Mouse (Mus musculus) spleen, adult 2 months (tissue): ENCODE results near the gene H2-Ab1. TPM values are rescaled to one million over a fixed set of nuclear protein-coding genes. Genes with fewer than 3 reads are reported as not detected.
"Not testable (repeated sequence)": the region's sequence is repeated elsewhere in the genome, so short reads cannot be mapped to it uniquely, and the experiment has no call there.

Experiments used
- DNase-seq, 2 experiments: peaks; one replicate each; pipeline versions ENCODE4 v3.0.0 to v3.0.0-alpha.2; 2012 to 2021; ENCODE audit warnings: low spot score in 2 of 2, low read depth in 1 of 2
- H3K27ac ChIP-seq: fragments of 200-500 bp; 2 replicates; pipeline ENCODE4 v1.5.1; 2012; ENCODE audit warnings: low read length, inconsistent platforms; ENCODE audit not compliant: insufficient read depth
- H3K27me3 ChIP-seq: fragments of 200-500 bp; 2 replicates; pipeline ENCODE4 v1.6.1; 2012; ENCODE audit warnings: mild to moderate bottlenecking, moderate library complexity, low read length, inconsistent platforms; ENCODE audit not compliant: control insufficient read depth, insufficient read depth
- H3K36me3 ChIP-seq: fragments of 200-500 bp; 2 replicates; pipeline ENCODE4 v1.6.1; 2012; ENCODE audit warnings: mild to moderate bottlenecking, low read length, inconsistent platforms; ENCODE audit not compliant: control insufficient read depth, insufficient read depth
- H3K4me1 ChIP-seq: fragments of 200-500 bp; 2 replicates; pipeline ENCODE4 v1.6.1; 2011; ENCODE audit warnings: inconsistent platforms; ENCODE audit not compliant: control insufficient read depth, insufficient read depth, insufficient read length
- H3K4me3 ChIP-seq: fragments of 200-500 bp; 2 replicates; pipeline ENCODE4 v1.5.1; 2011; ENCODE audit warnings: mild to moderate bottlenecking, inconsistent platforms; ENCODE audit not compliant: insufficient read depth, insufficient read length; ENCODE audit errors: extremely low read depth
- CTCF ChIP-seq: fragments of 200-500 bp; IDR thresholded peaks from 2 replicates; pipeline ENCODE4 v1.5.1; 2011; ENCODE audit warnings: mild to moderate bottlenecking, inconsistent platforms; ENCODE audit not compliant: insufficient read depth, insufficient read length, insufficient replicate concordance; ENCODE audit errors: extremely low read depth
- POLR2A ChIP-seq: fragments of 200-500 bp; IDR thresholded peaks from 2 replicates; pipeline ENCODE4 v1.6.1; 2011; ENCODE audit warnings: low read depth, low read length, inconsistent platforms
- WGBS: fragments of 180-500 bp; shearing (Covaris S2); methylation state at CpG from one replicate; pipeline ENCODE4 v1.1.7; 2018; 5-methylcytosine and 5-hydroxymethylcytosine counted together
- polyA plus RNA-seq: library from polyadenylated mRNA; depleted of rRNA; stranded (reverse); fragments of >200 nt; gene quantifications from 2 replicates; pipeline ENCODE4 v1.2.3, GENCODE M21; 2012

The H2-Ab1 gene
- polyA plus RNA-seq, 1 experiment = 5,504 TPM

DNA sequence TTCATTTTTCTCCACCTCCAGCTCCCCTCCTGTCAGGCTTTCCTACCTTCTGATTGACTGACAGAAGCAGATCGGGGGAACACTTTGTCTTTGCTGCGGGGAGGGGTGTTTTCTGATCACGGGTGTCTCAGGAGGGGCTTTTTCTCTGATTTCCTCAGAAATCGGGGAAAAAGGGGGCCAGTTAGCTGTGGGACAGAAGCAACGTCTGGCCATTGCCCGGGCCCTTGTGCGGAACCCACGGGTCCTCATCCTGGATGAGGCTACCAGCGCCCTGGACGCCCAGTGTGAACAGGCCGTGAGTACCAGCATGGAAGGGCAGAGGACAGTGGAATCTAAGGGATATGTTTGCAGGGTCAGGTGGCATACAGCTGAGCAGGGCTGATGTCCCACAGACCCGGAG, 42.3 kb upstream of the H2-Ab1 start:
- WGBS = 93% methylated on average over 12 of the region's 12 CpGs

DNA sequence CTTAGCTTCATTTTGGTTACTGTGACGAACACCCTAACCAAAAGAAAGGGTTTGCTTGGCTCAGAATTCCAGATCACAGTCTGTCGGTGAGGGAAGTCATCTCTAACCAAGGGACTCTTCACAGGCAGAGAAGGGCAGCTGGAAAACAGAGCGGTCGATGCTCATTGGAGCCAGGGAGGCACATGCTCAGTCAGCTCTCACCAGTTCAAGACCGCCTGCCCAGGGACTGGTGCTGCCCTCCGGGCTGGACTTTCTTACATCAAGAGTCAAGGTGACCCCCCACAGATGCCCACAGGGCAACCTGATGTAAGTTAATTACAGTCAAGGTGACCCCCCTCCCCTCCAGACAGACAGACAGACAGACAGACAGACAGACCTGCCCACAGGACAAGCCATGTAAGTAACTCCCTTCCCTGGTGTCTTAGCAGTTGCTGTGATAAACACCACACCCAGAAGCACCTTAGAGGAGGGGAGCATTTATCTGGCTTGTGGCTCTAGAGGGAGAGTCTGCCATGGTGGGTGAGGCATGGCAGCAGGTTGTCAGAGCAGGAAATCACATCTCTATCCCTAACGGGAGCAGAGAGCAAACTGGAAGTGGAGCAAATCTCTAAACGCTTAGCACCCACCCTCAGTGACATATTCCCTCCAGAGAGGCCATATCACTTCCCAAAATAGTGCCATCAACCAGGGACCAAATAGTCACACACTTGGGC, 40.1 kb upstream of the H2-Ab1 start:
- peak in 1 of 2 experiments; percentile 2 for DNase-seq
- H3K4me3 ChIP-seq = no peak overlapping the region
- no peaks in the 10 kb centered on the region for H3K27me3 ChIP-seq
- H3K4me1 ChIP-seq = no peaks in the 10 kb centered on the region
- WGBS = 86% methylated on average over 8 of the region's 8 CpGs
- TF ChIP-seq POLR2A (no peak), CTCF (no peak)
- H3K36me3 ChIP-seq = peaks cover 42% of the 10 kb centered on the region
- no peak overlapping the region for H3K27ac ChIP-seq

More for the DNA sequence above, 42.3 kb upstream of the H2-Ab1 start:
- no peak for TF ChIP-seq CTCF
- TF ChIP-seq POLR2A = no peak
- H3K36me3 ChIP-seq = peaks cover 46% of the 10 kb centered on the region
- DNase-seq = peak in 1 of 2 experiments; percentile 1
- H3K27ac ChIP-seq = no peak overlapping the region
- no peak overlapping the region for H3K4me3 ChIP-seq
- H3K4me1 ChIP-seq = peaks cover 15% of the 10 kb centered on the region; the same call in 1 of the 2 replicates
- no peaks in the 10 kb centered on the region for H3K27me3 ChIP-seq

DNA sequence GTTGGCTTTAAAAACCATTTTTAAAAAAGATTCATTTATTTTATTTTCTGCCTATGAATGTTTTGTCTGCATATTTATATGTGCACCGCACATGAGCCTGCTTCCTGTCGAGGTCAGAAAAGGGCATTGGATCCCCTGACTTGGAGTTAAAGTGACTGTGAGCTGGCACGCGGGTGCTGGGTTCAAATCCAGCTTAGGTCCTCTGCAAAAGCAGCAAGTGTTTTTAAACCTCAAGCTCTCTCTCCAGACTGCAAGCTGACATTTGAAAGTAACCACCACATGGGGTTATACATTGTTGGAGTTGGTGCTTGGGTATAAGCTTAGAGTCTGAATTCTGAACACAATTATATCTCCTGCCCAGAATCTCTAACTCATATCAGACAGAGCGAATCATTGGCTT, 39.5 kb upstream of the H2-Ab1 start:
- DNase-seq = peak in 1 of 2 experiments; percentile 2
- Histone ChIP-seq H3K27ac (peak overlapping the region; percentile 54; the same call in 1 of the 2 replicates), H3K4me1 (no peaks in the 10 kb centered on the region), H3K36me3 (peaks cover 39% of the 10 kb centered on the region), H3K4me3 (no peak overlapping the region), H3K27me3 (no peaks in the 10 kb centered on the region)
- TF ChIP-seq POLR2A (no peak), CTCF (no peak)
- WGBS = 86% methylated on average over 5 of the region's 5 CpGs

DNA sequence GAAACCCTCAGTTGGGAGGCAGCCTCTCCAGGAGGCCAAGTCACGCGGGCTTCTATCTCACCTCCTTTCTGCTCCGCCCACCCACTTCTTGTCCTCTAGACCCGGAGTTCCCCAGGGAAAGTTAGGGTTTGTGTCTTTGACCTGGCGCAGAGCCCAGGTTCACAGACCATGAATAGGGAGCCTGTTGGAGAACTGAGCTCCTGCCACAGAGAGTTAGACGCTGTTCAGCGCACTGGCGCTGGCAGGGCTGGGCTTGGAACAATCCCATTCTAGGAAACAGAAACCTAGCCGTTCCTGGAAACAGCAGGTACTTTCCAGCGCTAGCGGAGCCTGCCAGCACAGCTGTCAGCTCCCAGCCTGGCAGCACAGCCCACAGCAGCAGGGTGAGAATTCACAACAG, 38.8 kb upstream of the H2-Ab1 start:
- Histone ChIP-seq H3K4me3 (no peak overlapping the region), H3K27me3 (no peaks in the 10 kb centered on the region), H3K4me1 (no peaks in the 10 kb centered on the region), H3K27ac (peak overlapping the region; percentile 54), H3K36me3 (peaks cover 34% of the 10 kb centered on the region)
- TF ChIP-seq CTCF = no peak
- no peak for TF ChIP-seq POLR2A
- 78% methylated on average over 11 of the region's 11 CpGs for WGBS
- peak in 1 of 2 experiments; percentile 8 for DNase-seq

DNA sequence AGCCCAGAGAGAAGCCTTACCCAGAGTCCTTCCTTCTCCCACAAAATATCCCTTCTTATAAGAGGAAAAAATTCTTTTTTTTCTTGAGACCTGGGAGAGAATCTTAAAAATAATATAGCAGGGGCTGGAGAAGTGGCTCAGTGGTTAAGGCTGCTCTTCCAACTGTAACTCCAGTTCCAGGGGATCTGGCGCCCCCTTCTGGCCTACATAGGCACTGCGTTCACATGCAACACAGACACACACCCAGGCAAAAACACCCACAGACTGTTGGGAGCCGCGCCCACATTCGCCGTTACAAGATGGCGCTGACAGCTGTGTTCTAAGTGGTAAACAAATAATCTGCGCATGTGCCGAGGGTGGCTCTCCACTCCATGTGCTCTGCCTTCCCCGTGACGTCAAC, 38.4 kb upstream of the H2-Ab1 start:
- peak; percentile 60; the same call in 1 of the 2 replicates for TF ChIP-seq CTCF
- not testable (repeated sequence) for H3K27me3 ChIP-seq, H3K27ac ChIP-seq, H3K4me1 ChIP-seq, H3K4me3 ChIP-seq
- 87% methylated on average over 7 of the region's 11 CpGs for WGBS
- peak in 1 of 2 experiments; percentile 55 for DNase-seq
- H3K36me3 ChIP-seq = peaks cover 30% of the 10 kb centered on the region

DNA sequence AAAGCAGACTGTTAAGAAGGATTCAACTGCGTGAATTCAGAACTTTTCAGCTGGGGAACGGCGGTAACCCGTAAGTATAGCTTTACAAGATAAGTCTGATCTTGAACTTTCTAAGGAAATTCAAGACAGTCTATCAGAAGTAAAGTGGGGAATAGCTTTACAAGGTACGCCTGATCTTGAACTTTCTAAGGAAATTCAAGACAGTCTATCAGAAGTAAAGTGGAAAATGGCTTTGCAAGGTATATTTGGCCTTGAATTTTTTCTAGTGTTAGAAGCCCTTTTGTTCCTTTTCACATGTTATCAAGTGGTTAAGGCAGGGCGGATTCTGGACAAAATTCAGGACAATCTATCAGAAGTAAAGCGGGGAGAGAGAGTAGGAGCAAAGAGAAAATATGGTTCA, 37.7 kb upstream of the H2-Ab1 start:
- H3K4me3 ChIP-seq, H3K27me3 ChIP-seq, H3K27ac ChIP-seq, H3K4me1 ChIP-seq, DNase-seq: not testable (repeated sequence)
- peaks cover 24% of the 10 kb centered on the region for H3K36me3 ChIP-seq
- 96% methylated on average over 6 of the region's 7 CpGs for WGBS

DNA sequence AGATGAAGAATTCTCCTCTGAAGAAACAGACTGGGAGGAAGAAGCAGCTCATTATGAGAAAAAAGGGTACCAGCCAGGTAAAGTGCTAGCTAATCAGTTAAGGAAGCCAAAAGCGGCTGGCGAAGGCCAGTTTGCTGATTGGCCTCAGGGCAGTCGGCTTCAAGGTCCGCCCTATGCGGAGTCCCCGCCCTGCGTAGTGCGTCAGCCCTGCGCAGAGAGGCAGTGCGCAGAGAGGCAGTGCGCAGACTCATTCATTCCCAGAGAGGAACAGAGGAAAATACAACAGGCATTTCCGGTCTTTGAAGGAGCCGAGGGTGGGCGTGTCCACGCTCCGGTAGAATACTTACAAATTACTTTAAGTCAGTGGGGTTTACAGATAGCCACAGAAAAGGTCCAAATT, 37.1 kb upstream of the H2-Ab1 start:
- H3K36me3 ChIP-seq = peaks cover 20% of the 10 kb centered on the region
- not testable (repeated sequence) for DNase-seq, H3K27me3 ChIP-seq, H3K27ac ChIP-seq, H3K4me3 ChIP-seq, H3K4me1 ChIP-seq
- WGBS = 83% methylated on average over 3 of the region's 16 CpGs
